Mouse (Mus musculus): ENCODE data around the gene Zc3h12c. TPM values are rescaled to one million over a fixed set of nuclear protein-coding genes. Genes with fewer than 3 reads are reported as not detected.

Zc3h12c gene
- total and polyA plus RNA-seq, 3 experiments: 1.3 TPM; not detected in 1

GRCm38 (mm10) chr9:52095666-52096065 is 72.7 kb downstream of the Zc3h12c start:
- H3K27ac ChIP-seq (ENCODE audit: control insufficient read depth, low read depth, low read length): no peak overlapping the region
- no peak for DNase-seq (ENCODE audit: low read depth, low spot score)
- H3K4me3 ChIP-seq (ENCODE audit: control insufficient read depth in 1 of 2, insufficient read depth in 1 of 2, low read depth in 2 of 2, low read length in 2 of 2): no peak overlapping the region
- H3K36me3 ChIP-seq (ENCODE audit: control insufficient read depth in 1 of 2, insufficient read depth in 2 of 2, low read length in 2 of 2): peaks cover 2 to 18% of the 10 kb centered on the region in 2 experiments
- no peaks in the 10 kb centered on the region for H3K9me3 ChIP-seq (replicated peaks; ENCODE audit: insufficient read depth, low read length)
- no peak overlapping the region for H3K9ac ChIP-seq (ENCODE audit: control insufficient read depth, low read depth, low read length, poor library complexity, severe bottlenecking)
- TF ChIP-seq TAL1 (IDR thresholded peaks at IDR 0.05; ENCODE audit: low read length) (no peak), ZNF384 (IDR thresholded peaks at IDR 0.05; ENCODE audit: low read depth, low read length) (no peak), BHLHE40 (IDR thresholded peaks at IDR 0.05; ENCODE audit: borderline replicate concordance, low read depth, low read length) (no peak), GATA1 (IDR thresholded peaks at IDR 0.05; ENCODE audit: low read depth, low read length) (no peak), GABPA (IDR thresholded peaks at IDR 0.05; ENCODE audit: low read depth, low read length) (no peak), MAZ (IDR thresholded peaks at IDR 0.05; ENCODE audit: low read depth, low read length) (no peak), MYC (IDR thresholded peaks at IDR 0.05; ENCODE audit: low read depth, low read length) (no peak), MYB (IDR thresholded peaks at IDR 0.05; ENCODE audit: low read depth, low read length) (no peak), USF1 (IDR thresholded peaks at IDR 0.05; ENCODE audit: low read depth, low read length) (no peak), POLR2A (IDR thresholded peaks at IDR 0.05; ENCODE audit: control insufficient read depth in 1 of 2, insufficient read depth in 1 of 2, low read depth in 1 of 2, low read length in 2 of 2, poor library complexity in 1 of 2) (no peak), POLR2AphosphoS5 (IDR thresholded peaks at IDR 0.05; ENCODE audit: borderline replicate concordance, low read depth, low read length) (no peak), MXI1 (IDR thresholded peaks at IDR 0.05; ENCODE audit: low read depth, low read length) (no peak)
- no peaks in the 10 kb centered on the region for H3K79me2 ChIP-seq (ENCODE audit: control insufficient read depth, insufficient read depth, low read length, poor library complexity)
- no peaks in the 10 kb centered on the region for H3K27me3 ChIP-seq (ENCODE audit: control insufficient read depth in 1 of 2, insufficient read depth in 2 of 2, low read length in 2 of 2)
- peaks cover 15 to 30% of the 10 kb centered on the region in 2 experiments for H3K4me1 ChIP-seq (ENCODE audit: control insufficient read depth in 1 of 2, insufficient read depth in 2 of 2, low read length in 2 of 2)

- Histone ChIP-seq H3K27me3 (ENCODE audit: control insufficient read depth in 1 of 2, insufficient read depth in 2 of 2, low read length in 2 of 2) (no peaks in the 10 kb centered on the region), H3K27ac (ENCODE audit: control insufficient read depth, low read depth, low read length) (no peak overlapping the region), H3K9ac (ENCODE audit: control insufficient read depth, low read depth, low read length, poor library complexity, severe bottlenecking) (no peak overlapping the region), H3K9me3 (replicated peaks; ENCODE audit: insufficient read depth, low read length) (no peaks in the 10 kb centered on the region), H3K4me1 (ENCODE audit: control insufficient read depth in 1 of 2, insufficient read depth in 2 of 2, low read length in 2 of 2) (peaks cover 15 to 30% of the 10 kb centered on the region in 2 experiments), H3K79me2 (ENCODE audit: control insufficient read depth, insufficient read depth, low read length, poor library complexity) (no peaks in the 10 kb centered on the region), H3K36me3 (ENCODE audit: control insufficient read depth in 1 of 2, insufficient read depth in 2 of 2, low read length in 2 of 2) (peaks cover 4 to 18% of the 10 kb centered on the region in 2 experiments), H3K4me3 (ENCODE audit: control insufficient read depth in 1 of 2, insufficient read depth in 1 of 2, low read depth in 2 of 2, low read length in 2 of 2) (no peak overlapping the region)
- DNase-seq (ENCODE audit: low read depth, low spot score): no peak
- TF ChIP-seq MXI1 (IDR thresholded peaks at IDR 0.05; ENCODE audit: low read depth, low read length) (no peak), TCF12 (IDR thresholded peaks at IDR 0.05; ENCODE audit: low read depth, low read length) (no peak), GATA1 (IDR thresholded peaks at IDR 0.05; ENCODE audit: low read depth, low read length) (no peak), TAL1 (IDR thresholded peaks at IDR 0.05; ENCODE audit: low read length) (no peak), MYB (IDR thresholded peaks at IDR 0.05; ENCODE audit: low read depth, low read length) (no peak), CTCF (IDR thresholded peaks at IDR 0.05 in 2 of 3, conservative IDR thresholded peaks at IDR 0.05 in 1 of 3; ENCODE audit: control insufficient read depth in 1 of 3, insufficient read depth in 1 of 3, low read depth in 2 of 3, low read length in 3 of 3, poor library complexity in 1 of 3, severe bottlenecking in 1 of 3) (no peak), POLR2A (IDR thresholded peaks at IDR 0.05; ENCODE audit: control insufficient read depth in 1 of 2, insufficient read depth in 1 of 2, low read depth in 1 of 2, low read length in 2 of 2, poor library complexity in 1 of 2) (no peak), KAT2A (conservative IDR thresholded peaks at IDR 0.05; ENCODE audit: low read depth, low read length) (no peak), ZNF384 (IDR thresholded peaks at IDR 0.05; ENCODE audit: low read depth, low read length) (no peak), TBP (IDR thresholded peaks at IDR 0.05; ENCODE audit: low read depth, low read length) (no peak), NRF1 (IDR thresholded peaks at IDR 0.05; ENCODE audit: insufficient read depth, low read depth, low read length, poor library complexity, severe bottlenecking) (no peak), POLR2AphosphoS5 (IDR thresholded peaks at IDR 0.05; ENCODE audit: borderline replicate concordance, low read depth, low read length) (no peak), ZC3H11A (IDR thresholded peaks at IDR 0.05; ENCODE audit: low read depth, low read length) (no peak), MAX (IDR thresholded peaks at IDR 0.05; ENCODE audit: low read length) (no peak), JUND (IDR thresholded peaks at IDR 0.05; ENCODE audit: low read depth, low read length) (no peak), CHD1 (IDR thresholded peaks at IDR 0.05; ENCODE audit: low read depth, low read length) (no peak), USF1 (IDR thresholded peaks at IDR 0.05; ENCODE audit: low read depth, low read length) (no peak), MEF2A (IDR thresholded peaks at IDR 0.05; ENCODE audit: extremely low read depth, insufficient replicate concordance, low read depth, low read length, poor library complexity, severe bottlenecking) (no peak)
These were observed 73.8 kb downstream of the Zc3h12c start for GRCm38 (mm10) chr9:52094471-52094980.

All from MEL (cell line).